Mouse (Mus musculus): ENCODE measurements at regions not wholly inside any gene's neighbourhood (a gene's known extent, or its start where the extent isn't known, plus 50 kb on each side); places are given as distances from the start of the nearest gene placed in this dataset.

DNA sequence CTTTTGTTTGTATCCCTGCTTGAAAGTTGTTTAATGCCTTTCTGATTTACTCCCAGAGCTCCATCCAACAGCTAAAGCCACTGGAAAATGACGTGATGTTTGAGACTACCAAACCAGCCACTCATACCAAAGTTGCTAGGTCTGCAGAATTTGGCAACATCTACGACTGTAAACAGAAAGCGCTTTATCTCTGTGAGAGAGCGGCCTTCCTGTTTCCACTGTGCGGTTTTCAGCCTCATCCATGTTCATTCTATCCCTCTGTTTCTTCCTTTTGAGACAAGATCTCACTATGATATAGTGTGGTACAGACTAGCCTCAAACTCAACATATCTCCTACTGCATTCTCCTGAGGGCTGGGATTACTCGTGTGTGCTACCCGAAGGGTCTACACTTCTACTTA lies 100.0 kb downstream of the Tmem30b start:
- no peak for DNase-seq (ENCODE audit: low spot score)

DNA sequence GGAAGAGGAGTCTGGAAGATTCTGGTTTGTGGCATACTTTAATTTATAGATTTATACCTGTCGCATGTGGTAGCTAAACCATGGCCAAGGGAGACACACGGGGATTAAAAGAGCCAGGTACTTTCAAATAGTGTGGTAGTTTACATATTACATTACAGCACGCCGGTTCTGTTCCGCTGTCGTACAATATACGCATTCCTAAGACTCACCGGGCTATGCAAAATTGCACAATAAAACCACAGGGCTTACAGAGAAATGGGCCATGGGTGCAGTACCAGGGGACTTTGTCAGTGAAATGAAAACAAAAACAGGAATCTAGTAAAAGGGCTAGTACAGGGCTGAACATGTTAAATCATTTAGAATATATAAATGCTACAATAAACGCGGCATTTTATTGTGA lies 100.6 kb downstream of the Tmem30b start:
- no peak for DNase-seq (ENCODE audit: low spot score)

DNA sequence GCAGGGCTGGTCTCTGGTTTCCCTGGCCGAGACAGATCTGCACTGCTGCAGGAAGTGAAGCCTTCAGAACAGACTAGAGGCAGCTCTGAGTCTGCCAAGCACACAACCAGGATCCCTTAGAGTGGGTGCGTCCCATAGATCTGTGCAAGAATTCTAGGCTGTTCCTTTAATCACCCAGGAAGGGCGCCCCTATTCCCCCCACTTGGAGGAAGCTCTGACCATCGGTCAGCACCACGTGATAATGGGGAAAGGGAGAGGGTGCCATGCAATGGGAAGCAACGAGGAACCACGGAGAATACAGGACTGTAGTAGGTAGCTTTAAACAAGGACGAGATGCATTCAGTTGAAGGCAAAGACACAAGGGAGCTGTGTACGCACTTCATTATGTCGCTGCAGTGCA lies 101.1 kb downstream of the Tmem30b start:
- no peak for DNase-seq (ENCODE audit: low spot score)

DNA sequence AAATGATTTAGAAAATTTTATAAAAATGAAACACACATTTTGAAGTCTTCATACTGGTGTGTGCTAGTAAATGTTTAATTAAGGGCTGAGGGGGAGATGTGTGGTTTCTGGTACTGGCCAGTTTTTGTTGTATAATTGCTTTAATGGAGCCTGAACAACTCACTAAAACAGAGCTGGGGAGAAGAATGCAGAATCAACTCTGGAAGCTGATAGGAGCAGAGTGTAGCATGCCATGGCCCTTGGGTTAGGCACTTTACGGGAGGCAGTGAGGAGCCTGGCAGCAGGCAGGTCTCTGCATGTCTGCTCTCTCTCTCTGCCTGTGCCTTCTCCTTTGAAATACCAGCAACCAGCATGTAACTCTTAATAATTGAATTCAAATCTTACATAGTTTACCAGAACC lies 104.9 kb downstream of the Tmem30b start:
- no peak for DNase-seq (ENCODE audit: low spot score)

DNA sequence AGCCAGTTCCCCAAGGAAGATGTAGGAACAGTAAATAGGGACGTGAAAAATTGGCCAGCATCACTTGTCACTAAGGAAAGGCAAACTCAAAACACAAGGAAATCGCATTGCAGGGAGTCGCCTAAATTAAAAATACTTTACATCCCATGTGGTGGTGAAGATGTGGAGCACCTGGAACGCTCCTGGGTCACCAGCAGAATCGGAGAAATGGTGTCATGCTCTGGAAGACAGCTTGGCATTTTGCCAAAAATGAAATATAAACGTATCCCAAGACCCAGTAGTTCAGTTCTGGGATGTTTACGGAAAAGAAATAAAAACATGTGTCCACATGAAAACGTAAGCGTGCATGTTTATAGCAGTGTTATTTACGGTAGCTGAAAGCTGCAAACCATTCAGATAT lies 111.5 kb downstream of the Tmem30b start:
- DNase-seq (ENCODE audit: low spot score) = no peak

DNA sequence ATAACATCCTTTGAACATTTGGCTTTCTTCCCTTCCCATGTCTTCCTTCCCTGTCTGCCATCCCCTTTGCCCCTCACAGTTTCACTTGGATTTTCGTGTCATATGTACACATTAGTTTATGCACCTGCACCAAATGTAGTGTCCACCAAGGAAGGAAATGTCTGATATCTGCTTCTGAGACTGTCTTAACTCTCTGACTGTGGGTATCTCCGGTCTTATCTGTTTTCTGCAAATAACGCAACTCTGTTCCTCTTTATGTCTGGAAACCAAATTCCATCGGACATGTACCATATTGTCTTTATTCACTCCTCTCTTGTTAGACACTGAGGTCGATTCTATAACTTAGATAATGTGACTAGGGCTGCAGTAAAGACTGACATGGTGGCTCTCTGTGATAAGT lies 113.6 kb downstream of the Tmem30b start:
- DNase-seq (ENCODE audit: low spot score) = no peak

DNA sequence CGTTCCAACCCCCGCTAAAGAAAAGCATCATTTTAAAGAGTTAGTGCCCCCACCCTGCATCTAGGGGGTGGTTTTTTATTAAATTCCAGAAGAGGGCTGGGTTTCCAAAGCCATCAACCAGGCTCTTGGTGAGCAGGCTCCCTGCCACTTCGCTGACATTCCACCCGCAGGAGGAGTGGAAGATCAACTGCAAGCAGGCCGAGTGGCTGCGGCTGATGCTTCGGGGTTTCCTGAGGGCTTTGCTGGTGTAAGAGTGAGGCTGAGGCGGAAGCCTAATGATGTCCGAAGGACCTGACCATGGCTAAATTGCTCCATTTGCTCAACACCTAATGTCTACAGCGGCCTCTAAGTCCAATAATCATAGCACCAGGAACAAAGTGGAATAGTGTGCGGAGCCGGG lies 118.0 kb downstream of the Tmem30b start:
- DNase-seq (ENCODE audit: low spot score) = peak; percentile 46

DNA sequence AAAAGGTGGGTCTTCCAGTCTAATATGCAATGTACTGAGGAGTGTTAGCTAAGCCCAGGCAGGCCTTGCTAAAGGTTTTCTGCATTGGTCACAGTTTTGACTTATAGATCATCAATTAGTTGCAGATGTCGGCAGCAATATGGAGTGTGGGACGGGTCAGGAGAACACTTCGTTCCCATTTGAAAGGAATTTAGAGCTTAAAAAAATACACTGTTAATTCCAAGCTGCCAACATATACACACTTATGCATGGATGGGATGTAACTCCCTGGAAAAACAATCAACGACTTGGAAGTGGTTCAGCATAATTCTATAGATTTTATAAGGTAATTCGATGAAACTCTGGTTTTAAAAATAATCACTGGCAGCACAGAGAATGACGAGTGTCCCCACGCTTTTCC lies 121.4 kb downstream of the Tmem30b start:
- DNase-seq (ENCODE audit: low spot score) = peak; percentile 28

DNA sequence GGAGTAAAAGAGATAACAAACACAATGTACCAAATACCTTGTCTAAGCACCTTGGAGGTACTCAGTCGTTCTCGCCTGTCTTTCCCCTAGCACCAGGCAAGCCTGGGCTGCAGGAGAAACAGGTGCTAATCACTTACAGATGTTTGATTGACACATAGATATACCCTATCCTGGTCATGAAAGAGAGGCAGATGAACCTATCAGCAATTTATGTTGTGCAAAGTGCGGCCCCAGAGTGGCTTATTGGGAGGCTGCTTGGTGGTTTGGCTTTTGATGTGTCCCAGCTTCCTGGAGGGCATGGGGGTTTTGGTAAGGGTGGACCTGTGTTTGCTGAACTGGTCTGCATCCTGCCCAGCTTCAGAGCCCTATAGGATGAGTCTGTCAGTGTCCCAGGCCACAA lies 129.1 kb downstream of the Tmem30b start:
- no peak for DNase-seq (ENCODE audit: low spot score)

DNA sequence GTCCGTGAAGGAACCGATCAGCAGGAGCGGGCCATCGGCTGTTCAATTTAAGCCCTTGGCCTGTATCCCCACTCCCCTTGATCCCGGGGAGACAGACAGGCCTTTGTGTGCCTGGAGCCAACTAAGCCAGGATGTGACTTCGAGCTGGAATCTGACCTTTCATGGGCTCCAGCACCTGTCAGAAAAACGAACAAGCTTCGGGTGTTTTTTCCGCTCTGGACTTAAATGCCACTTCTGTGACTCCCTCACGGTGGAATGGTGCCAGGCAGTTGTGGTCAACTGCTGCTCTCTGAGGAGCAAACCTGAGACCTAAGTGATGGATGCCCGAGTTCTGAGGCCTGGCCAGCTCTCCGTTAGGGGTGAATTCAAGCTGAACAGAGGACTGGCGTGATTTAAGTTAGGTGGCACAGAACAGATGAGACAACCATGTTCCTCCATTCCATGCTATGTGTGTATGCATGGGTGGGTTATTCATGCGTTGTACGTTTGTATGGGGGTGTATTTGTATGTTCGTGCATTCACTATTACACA lies 129.8 kb downstream of the Tmem30b start:
- peak; percentile 59 for DNase-seq (ENCODE audit: low spot score)

DNA sequence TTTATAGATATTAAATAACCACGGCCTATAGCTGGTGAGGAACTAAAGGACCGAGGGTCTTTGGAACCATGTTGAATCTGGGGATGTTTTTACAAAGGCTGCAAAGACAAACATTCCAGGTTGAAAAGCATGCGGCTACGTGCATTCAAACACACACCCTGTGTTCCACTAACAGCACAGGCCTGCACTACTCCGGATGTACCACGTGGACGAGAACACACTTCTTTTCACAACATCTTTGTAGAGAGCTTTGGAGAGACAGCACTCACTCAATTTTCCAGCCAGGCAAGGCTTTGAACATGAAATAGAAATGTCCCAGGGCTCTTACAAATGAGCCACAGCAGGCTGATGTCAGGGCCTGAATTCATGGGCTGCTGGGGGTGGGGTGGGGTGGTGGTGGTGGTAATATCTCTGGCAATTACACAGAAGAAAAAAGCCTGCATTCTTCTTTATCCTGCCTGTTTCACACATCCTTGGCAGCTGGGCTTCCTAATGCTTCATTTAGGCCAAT lies 129.3 kb downstream of the Slc38a6 start:
- no peak for DNase-seq (ENCODE audit: low spot score)

DNA sequence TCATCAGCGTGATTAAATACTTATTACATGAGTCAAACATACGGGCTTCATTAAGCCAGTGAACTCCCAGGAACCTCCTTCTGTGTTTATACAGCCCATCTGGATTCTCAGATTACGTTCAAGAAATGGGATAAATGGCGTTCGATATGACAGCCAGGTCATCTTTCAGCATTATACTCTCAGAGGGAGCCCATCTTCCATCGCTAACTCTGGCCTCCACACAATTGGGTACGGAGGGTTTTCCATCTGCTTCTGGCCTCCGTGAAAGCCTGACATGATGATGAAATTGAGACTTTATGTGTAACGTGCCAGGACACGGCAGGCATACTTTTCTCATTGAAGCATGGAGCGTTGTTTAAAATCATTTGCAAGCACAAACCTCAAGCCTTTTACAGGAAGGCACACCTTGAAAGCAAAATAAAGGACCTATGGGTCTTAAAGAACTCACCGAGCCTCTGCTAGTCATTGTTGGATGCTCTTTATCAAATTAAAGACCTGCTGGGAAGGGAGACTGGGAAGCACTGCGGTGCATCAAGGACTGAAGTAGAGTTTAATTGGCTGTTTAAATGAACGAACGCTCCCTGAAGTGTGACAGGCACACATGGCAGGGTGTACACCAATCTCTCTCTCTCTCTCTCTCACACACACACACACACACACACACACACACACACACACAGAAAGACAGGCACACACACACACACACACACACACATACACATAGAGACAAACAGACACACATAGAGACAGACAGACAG lies 127.0 kb downstream of the Slc38a6 start:
- DNase-seq (ENCODE audit: low spot score) = no peak

DNA sequence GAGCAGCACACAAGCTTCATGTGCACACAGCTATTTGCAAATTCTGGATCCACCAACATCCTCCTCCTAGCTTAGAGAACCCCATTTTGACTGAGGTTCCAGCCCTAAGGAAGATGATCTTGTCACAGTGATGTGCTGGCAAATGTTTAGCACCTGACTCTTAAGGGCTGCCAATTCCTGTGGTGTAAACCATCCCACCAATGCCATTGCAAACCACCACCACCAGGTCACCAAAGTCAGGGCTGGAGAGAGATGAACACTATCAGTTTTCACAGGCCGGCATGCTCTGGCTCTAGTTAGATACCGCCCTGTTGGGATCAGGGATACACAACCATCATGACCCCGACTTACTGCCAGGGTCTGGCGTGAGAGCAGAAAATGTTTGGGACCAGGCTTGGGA lies 125.9 kb downstream of the Slc38a6 start:
- DNase-seq (ENCODE audit: low spot score) = no peak

DNA sequence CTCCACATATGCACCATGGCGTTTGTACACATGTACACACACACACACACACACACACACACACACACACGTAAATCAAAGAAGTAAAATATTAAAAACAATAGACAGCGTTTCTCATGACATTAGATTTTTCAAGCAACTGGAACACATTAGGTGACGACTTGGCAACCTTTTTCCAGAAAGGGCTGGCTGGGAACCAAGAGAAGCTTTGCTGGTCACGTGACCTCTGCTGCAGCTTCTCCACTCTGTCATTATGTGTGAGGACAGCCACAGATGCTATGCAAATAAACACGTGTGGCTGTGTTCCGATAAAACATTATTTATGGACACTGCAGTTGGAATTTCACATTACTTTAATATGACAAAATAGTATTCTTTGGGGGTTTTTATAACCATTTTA lies 124.3 kb downstream of the Slc38a6 start:
- no peak for DNase-seq (ENCODE audit: low spot score)

DNA sequence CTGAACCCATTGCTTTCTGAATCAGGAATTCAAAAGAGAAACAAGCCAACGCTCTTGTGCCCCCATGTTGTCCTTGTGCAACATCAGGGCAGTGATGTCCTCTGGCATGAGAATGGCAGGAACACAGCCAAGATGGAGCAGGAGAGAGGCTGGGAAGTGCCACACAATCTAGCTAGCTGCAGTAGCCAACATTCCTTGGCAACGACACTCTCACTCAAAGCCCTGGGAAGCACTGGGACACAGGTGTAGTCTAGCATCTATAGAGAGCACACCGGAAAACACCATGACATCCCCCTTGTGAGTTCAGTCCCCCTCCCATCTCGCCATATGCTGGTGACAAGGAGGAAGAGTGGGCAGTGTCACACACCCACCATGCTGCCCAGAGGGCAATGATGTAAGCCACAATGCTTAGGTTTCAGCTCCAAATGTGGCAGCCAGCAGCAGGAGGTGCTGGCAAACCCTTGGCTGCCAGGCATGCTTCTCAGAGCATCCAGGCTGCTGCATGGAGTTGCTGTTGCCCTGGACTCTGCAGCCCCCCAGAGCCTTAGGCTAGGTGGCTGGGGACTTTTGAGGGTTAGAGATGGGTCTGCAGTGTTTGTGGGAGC lies 123.0 kb downstream of the Slc38a6 start:
- DNase-seq (ENCODE audit: low spot score) = no peak

DNA sequence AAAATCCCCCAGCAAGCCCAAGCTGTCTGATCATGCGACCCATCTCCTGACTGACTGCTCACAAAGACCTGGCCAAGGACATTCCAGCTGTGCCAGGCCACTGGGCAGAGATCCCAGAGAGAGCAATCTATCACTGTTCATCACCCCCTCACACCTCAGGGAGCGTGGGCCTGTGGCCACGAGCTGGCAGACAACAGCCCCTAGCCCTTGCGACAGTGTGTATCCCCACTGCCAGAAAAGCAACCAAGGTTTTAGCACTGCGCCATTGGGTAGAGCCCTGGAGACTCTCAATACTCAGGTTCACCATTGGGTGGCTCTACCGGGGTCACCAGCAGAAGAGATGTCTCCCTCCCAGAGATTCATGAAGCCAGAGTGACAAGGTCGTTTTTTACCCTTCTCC lies 122.0 kb downstream of the Slc38a6 start:
- no peak for DNase-seq (ENCODE audit: low spot score)

DNA sequence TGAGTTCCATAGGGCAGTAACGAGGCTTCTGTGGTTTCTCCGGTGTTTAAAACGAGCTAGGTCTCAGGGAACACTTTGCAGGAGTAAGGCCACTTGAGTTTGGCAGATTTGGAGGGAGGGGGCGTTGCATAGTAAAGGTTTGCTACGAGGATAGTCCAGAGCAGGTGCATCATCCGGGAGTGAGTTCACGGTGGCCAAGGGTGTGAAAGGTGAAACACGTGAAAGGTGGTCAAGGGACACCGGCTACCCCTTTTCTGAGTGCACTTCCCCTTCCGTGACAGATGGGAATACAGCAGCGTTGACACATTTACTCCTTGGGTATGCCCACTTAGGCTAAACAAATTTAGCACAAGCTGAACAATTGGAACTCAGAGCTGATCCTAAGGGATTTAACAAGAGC lies 121.6 kb downstream of the Slc38a6 start:
- DNase-seq (ENCODE audit: low spot score) = no peak

DNA sequence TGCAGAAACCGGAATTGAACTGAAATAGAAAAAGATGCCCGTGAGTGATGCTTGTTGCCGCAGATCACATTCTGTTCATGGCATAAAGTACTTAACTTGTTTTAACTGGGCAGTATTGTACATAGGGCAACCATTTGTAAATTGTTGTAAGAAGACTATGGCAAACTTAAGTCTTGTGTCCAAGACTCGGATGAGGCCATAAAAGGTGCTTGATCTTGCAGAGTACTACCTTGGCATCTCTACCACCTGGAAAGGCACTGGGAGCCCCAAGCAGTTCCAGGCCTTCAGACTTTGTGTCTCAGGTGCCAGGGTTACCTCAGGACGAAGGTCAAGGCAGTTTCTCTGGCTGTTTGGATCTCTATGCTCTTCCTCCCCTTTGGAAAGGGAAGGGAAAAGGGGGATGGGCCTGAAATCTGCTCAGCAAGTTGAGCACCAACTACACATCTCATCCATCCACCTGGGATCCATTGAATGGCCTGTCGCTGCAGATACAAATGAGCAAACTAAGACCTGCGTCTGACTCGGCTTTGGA lies 120.0 kb downstream of the Slc38a6 start:
- no peak for DNase-seq (ENCODE audit: low spot score)

DNA sequence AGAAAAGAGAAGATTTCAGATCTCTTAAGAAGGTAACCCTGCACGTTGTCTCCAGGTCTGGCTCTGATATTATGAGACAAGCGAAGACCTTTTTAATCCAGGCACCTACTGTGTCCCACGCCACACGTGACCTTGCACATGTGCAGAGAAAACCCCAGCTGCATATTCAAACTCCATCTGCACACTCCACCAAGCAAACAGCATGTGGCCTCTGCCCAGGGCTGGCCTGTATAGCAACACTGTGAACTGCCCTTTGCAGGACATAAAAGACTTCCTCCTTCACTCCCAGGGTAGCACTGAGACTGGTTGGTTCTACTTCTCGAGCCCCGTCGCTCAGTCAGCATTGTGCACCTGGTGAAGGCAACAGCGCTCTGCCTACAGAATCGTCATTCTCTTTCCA lies 119.0 kb downstream of the Slc38a6 start:
- DNase-seq (ENCODE audit: low spot score) = no peak

DNA sequence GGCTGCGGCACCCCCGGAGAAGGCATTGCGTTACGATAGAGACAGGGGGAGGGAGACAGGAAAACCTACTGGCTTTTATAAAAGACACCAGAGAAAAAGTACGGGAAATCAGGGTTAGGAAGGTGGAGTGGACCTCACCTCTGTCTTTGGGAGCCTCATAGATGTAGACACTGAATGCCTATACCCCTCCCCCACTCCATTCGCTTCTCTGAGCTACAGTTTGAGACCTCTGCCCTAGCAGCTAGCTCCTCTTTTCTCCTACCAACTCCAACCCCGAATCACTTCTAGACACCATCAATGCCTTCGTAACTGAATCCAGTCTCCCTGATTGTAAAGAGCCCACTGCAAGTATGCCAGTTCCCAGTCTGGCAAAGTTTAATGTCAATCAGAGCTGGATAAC lies 118.5 kb downstream of the Slc38a6 start:
- no peak for DNase-seq (ENCODE audit: low spot score)

DNA sequence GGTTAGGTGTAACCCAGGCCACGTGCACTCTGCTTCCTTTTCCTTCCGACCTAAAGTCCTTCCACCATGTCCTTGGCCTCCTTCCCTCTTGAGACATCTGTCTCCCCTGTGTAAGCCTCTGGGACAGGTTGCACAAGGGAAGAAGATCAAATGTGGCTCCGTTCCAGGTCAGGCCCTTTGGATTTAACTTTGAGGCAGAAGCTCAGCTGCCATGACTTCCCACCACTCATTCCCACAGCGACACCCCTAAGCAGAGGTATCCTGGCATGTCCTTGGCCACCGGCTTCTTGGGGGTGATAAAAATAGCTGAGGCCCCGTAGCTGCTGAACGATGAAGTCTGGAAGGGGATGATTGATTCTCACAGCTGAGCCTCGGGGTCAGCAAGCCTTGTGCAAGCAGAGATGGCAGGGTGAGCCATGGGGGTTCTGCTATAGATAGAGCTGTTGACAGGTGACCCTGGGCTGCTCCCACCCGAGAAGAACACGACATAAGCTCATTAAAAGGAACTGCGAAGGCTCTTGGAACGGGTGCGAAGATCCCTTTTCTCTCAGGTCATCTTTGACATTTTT lies 117.4 kb downstream of the Slc38a6 start:
- DNase-seq (ENCODE audit: low spot score) = no peak
